Mouse (Mus musculus) retina, embryonic 14.5 days (tissue): ENCODE results near the gene Dgkq.

Experiments used
- DNase-seq: peaks from one replicate; pipeline ENCODE4 v3.0.0-alpha.2; 2015; ENCODE audit warnings: low spot score

Gene Dgkq

GRCm38 (mm10) chr5:108689091-108689490 is 19.6 kb upstream of the Dgkq start:
- DNase-seq, result peak; percentile 30

- no peak for DNase-seq
Measured at GRCm38 (mm10) chr5:108680871-108681270, 11.4 kb upstream of the Dgkq start.

GRCm38 (mm10) chr5:108679909-108680308 is 10.4 kb upstream of the Dgkq start:
- DNase-seq, result no peak

- DNase-seq, result no peak
Measured at GRCm38 (mm10) chr5:108678296-108678854, 8.9 kb upstream of the Dgkq start.

DNA sequence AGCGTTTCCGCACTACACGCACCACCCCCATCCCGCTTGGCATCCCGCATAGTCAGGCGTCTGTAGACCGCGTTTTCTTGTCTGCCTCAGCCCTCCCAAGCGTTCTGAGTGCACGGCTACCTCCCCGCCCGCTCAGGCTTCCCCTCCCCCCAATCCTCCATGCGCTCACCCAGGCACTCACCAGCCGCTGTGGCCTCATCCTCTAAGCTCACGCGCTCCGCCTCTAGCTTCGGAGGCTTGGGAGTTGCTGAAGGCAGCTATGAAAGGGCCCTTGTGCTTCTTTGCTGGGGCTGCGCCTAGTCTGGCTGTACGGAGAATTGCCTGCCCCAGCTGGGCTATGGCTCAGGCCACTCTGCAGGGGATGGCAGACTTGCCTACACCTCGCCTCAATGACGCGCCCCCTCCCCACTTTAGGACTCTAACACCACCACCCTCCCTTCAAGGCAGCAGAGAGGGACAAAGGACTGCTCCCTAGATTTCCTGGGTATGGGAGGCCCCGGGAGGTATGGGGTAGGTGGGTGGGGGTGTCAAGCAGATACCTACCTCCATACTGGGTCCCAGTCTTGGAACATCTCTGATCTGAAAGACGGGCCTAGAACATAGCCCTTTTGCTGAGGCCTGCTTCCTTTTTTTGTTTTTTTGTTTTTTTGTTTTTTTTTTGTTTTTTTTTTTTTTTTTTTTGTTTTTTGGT is 8.3 kb upstream of the Dgkq start:
- peak; percentile 76 for DNase-seq

GRCm38 (mm10) chr5:108676772-108677498 is 7.5 kb upstream of the Dgkq start:
- DNase-seq, result peak; percentile 20

DNA sequence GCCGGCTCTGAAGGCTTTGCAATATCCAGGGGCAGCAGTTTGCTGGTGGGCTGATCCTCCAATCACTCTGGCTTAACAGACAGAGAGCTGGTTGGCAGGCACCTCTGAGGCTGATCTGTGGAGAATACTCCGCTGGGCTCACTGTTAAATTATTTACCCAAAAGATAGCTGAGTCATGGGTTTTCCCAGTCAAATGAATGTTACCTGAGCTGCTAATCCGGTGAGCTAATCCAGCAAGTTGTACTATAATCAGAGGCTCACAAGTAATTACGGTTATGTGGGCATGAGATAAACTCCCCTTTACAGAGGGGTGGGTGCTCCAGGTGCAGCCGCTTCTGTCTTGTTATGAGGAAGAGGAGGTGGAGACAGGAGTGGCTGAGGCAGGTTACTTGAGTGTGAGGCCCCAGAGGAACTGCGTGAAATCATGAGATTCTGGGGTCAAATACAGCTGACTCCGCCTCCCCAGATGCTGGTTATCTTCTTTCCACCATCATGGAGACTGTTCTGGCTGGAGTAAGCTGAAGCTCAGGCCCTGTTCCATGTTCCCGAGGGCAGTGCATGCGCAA is 5.9 kb upstream of the Dgkq start, which contains the start of gene Slc26a1:
Slc26a1 (minus strand) TSS at position 319 of the 566 bp plus-strand sequence.
- no peak for DNase-seq

DNA sequence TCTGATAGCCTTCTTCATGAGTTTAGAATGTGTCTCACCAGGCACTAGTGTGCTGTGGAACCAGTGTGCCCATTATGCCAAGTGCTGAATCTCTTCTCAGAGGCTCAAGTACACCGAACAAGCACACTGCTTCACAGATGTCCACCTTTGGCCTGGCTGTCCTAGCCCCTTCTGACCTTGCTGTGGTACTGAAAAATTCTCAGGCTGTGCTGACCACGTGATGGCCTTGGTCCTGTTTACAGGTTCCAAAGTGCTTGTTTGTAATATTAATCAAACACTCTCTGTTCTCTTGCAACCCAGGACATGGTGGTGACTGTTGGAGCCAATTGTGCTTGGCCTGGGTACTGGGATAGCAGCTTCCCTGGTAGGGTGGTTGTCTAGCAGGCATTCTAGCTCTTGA is 5.2 kb upstream of the Dgkq start:
- no peak for DNase-seq

GRCm38 (mm10) chr5:108671757-108672156 is 2.3 kb upstream of the Dgkq start:
- DNase-seq, result no peak

GRCm38 (mm10) chr5:108670785-108671184 is 1.3 kb upstream of the Dgkq start:
- DNase-seq, result peak; percentile 68

DNA sequence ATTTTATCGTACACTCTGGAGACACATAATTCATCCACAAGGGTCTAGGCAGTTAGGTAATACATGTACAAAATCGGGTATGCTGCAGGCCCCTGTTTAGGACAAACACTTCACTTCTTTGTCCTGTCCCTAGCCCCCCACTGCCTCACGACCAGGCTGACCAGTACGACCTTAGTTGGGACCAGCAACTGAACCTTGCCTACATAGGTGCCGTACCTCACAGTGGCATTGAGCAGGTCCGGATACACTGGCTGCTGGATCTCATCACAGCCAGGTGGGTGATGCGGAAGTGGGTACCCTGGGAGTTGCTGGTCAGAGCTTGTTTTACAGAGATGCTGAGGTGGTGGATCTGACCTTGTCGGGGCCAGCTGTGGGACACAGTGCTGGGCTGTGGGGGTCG is 514 bp upstream of the Dgkq start:
- DNase-seq, result no peak

GRCm38 (mm10) chr5:108668387-108668932 is 1.0 kb downstream of the Dgkq start:
- DNase-seq, result no peak

DNA sequence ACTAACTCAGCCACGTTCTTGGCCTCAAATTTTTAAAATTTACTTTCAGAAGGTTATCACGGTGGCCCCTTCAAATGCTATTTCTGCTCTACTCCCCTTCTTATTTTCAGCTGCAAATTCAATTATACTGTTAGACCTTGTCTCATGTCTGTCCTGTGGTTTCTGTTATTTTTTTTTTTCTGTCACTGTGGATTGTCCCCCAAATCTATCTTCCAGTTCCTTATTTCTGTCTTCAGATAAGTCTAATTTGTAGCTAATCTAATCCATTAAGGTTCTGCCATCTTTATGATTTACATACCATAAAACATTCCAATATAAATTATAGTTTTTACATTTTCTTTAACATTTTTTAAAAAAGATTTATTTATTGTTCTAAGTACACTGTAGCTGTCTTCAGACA is 2.1 kb downstream of the Dgkq start:
- DNase-seq, result no peak

- no peak for DNase-seq
Measured at GRCm38 (mm10) chr5:108665066-108665465, 4.4 kb downstream of the Dgkq start.

- DNase-seq, result no peak
Measured at GRCm38 (mm10) chr5:108662772-108663171, 6.7 kb downstream of the Dgkq start.

- DNase-seq, result peak; percentile 93
Measured at GRCm38 (mm10) chr5:108660632-108661268, 8.7 kb downstream of the Dgkq start.

GRCm38 (mm10) chr5:108659698-108660631 is 9.5 kb downstream of the Dgkq start, which contains the start of gene Idua:
Gene Idua (plus strand): TSS chr5:108660331.
- peak; percentile 11 for DNase-seq

GRCm38 (mm10) chr5:108658611-108659010 is 10.9 kb downstream of the Dgkq start:
- no peak for DNase-seq

DNA sequence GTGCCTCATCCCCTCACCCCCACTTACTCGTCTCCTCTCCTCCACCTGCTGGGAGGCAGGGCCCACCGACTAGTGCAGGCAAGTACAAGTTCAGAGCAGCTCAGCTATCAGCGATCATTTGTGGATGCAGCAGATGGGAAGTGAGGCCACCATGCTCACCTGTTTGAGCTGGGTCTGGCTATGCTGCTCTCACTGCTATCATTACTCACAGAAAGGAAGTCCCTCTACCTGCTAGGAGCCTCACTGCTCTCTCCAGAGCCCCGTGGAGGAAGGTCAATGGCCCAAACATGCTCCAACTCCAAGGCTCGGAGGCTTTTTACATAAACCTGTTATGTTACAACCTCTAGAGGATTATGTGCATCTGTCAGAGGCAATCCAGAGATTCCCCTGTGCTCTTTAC is 12.1 kb downstream of the Dgkq start:
- no peak for DNase-seq

DNA sequence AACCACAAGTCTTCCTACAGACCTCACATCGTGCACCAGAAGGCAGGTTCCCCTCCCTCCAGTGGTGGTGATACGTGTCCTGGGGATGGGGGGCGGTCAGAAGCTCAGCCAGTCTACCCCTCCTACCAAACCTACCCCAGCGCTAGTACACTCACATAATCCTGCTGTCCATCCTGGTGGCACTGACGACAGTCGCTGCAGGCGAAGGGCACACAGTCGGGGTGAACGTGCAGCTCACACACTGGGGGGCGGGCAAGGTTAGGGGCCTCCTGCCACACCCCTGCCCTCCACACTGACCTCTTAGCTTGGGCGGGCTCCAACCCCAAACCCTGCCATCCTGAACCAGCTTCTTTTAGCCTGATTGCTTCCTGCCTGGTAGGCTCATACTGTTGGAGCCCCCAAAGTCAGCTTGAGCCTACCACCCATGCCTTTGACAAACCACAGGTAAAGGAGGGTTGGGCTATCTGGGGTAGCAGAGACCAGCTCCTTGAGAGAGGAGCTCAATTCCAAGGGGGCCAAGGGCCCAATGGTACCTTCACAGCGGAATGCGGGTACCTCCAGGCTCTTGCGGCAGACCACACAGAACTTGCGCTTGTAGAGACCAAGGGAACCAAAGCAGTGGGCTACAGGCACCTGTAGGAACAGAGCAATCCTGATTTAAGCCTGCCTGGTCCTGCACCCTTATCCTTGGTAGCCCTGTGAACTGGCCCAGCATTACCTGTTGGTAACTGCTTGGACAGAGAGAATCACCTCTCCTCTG is 13.4 kb downstream of the Dgkq start:
- no peak for DNase-seq
